Mouse (Mus musculus): ENCODE measurements around the gene Serpine1.

Serpine1 gene

DNA sequence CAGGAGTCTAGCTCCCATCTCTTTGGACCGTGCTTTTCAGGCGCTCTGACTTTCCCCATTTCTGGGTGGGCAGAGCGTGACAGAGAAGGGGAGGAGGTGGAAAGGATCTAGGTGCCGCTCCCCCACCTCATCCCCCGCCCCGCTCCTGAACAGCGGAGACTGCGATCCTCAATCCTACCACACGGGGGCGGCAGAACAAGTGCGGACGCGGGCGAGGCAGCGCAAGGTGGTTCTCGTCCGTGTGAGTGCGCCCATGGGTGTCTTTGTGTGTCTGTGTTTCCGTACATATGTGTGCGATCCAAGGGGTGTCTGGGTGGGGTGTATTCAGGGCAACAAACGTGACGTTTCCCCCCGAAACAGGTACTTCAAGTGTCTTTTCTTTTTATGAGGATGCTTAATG lies 46.9 kb downstream of the Serpine1 start:
- in situ Hi-C loops (cut with MboI, MseI): loop anchor here (5.0 kb wide), 1 partner anchor 82 kb away; no protein-coding TSS in a partner anchor

DNA sequence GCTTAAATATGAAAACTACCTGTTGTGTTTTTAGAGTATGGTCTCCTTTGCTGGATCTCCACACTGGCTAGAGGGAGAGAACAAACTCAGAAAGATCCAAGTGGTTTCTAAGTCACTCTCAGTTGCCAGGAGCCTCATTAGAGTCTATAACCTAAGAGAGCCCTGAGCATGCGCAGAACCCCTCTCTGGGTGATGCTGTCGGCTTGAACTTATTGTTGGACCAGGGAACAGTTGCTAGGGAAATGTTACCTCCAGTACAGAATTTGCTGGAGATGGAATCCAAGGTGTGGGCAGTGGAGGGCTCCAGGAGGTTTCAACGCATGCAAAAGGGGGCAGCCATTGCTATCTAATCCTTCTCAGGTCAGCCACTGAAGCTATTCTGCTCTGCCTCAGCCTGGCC lies 47.8 kb downstream of the Serpine1 start:
- in situ Hi-C loops (cut with MboI, MseI): no loop called here

DNA sequence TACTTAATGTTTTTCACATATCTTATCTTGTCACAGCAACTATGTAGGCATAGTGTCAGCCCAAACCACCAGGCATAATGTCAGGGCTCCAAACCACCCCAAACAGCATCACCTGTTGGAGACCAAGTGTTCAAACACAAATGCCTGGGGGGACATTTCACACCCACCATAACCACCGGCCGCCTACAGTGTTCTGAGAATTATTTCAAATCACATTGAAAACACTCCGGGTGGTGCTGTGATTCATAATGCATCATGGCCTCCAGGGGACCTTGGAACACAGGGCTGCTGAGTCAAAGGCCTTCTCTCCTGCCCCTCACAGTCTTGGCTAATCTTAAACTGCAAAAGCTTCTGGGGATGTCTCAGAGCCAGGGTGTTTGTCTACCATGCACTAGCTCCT lies 56.2 kb downstream of the Serpine1 start:
- in situ Hi-C loops (cut with MboI, MseI): loop anchor here (5.0 kb wide), 1 partner anchor 79 kb away; no protein-coding TSS in a partner anchor

DNA sequence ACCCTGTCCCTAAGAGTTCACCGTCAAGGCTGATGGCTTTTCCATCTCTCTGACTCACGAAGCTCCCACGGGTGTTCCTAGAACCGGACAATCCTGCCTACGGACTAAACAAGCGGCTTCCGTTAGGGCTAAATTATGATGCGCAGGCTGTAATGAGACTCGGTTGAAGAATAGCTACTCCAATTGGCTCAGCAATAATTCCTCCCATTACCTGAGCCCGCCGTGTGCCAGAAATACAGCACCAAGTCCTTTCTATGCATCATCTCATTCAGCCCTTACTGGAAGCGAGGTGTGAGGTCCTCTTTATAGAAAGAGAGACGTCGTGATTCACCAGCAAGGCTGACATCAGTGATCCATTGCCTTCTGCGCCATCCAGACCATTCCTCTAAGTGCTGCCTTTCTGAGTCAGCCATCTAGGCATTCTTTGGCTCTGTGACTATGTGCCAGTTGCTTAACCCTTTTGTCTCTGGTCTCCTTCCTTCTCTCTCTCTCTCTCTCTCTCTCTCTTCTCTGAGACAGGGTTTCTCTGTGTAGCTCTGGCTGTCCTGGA lies 59.6 kb downstream of the Serpine1 start:
- in situ Hi-C loops (cut with MboI, MseI): loop anchor here (5.0 kb wide), 1 partner anchor 175 kb away; no protein-coding TSS in a partner anchor
